Mouse (Mus musculus) retina, adult 2 months (tissue): ENCODE measurements around the gene Gucy1b2.
A peak's percentile ranks its signal among the peaks of the same experiment; 100 is the strongest.

ENCODE experiments used
- DNase-seq: peaks from one replicate; pipeline ENCODE4 v3.0.0-alpha.2; 2012; ENCODE audit warnings: low read depth, low spot score

Gucy1b2 gene

GRCm38 (mm10) chr14:62456239-62456747 is at the start of gene Gucy1b2:
Gene Gucy1b2, minus strand, starts transcription at chr14:62456289.
- DNase-seq = no peak

- no peak for DNase-seq
Measured at GRCm38 (mm10) chr14:62497391-62497790, 41.3 kb upstream of the Gucy1b2 start.

GRCm38 (mm10) chr14:62496501-62496900 is 40.4 kb upstream of the Gucy1b2 start:
- DNase-seq = no peak

GRCm38 (mm10) chr14:62493456-62493855 is 37.4 kb upstream of the Gucy1b2 start:
- no peak for DNase-seq

GRCm38 (mm10) chr14:62492196-62492850 is 36.2 kb upstream of the Gucy1b2 start:
- peak; percentile 61 for DNase-seq

- DNase-seq = no peak
Measured at GRCm38 (mm10) chr14:62488270-62488669, 32.2 kb upstream of the Gucy1b2 start.

GRCm38 (mm10) chr14:62481381-62481780 is 25.3 kb upstream of the Gucy1b2 start:
- no peak for DNase-seq

GRCm38 (mm10) chr14:62479395-62479794 is 23.3 kb upstream of the Gucy1b2 start:
- DNase-seq = no peak

GRCm38 (mm10) chr14:62474481-62474880 is 18.4 kb upstream of the Gucy1b2 start:
- DNase-seq = no peak

- no peak for DNase-seq
Measured at GRCm38 (mm10) chr14:62472061-62472460, 16.0 kb upstream of the Gucy1b2 start.

GRCm38 (mm10) chr14:62468753-62469125 is 12.7 kb upstream of the Gucy1b2 start:
- DNase-seq = no peak

- no peak for DNase-seq
Measured at GRCm38 (mm10) chr14:62468119-62468752, 12.1 kb upstream of the Gucy1b2 start.

GRCm38 (mm10) chr14:62464966-62465365 is 8.9 kb upstream of the Gucy1b2 start:
- no peak for DNase-seq

GRCm38 (mm10) chr14:62459541-62459940 is 3.5 kb upstream of the Gucy1b2 start:
- no peak for DNase-seq

GRCm38 (mm10) chr14:62457420-62458181 is 1.5 kb upstream of the Gucy1b2 start:
- DNase-seq = peak; percentile 42

GRCm38 (mm10) chr14:62455570-62455879 is 564 bp downstream of the Gucy1b2 start:
- no peak for DNase-seq

GRCm38 (mm10) chr14:62454760-62455569 is 1.1 kb downstream of the Gucy1b2 start:
- no peak for DNase-seq

- DNase-seq = no peak
Measured at GRCm38 (mm10) chr14:62454136-62454535, 2.0 kb downstream of the Gucy1b2 start.

- no peak for DNase-seq
Measured at GRCm38 (mm10) chr14:62453276-62453675, 2.8 kb downstream of the Gucy1b2 start.

- no peak for DNase-seq
Measured at GRCm38 (mm10) chr14:62450706-62451105, 5.4 kb downstream of the Gucy1b2 start.

- no peak for DNase-seq
Measured at GRCm38 (mm10) chr14:62447214-62447548, 8.9 kb downstream of the Gucy1b2 start.
